Mouse (Mus musculus) cerebellum, adult 2 months (tissue): ENCODE measurements at regions not wholly inside any gene's neighbourhood (a gene's known extent, or its start where the extent isn't known, plus 50 kb on each side); places are given as distances from the start of the nearest gene placed in this dataset.

Experiments
- CTCF ChIP-seq: fragments of 200-500 bp; IDR thresholded peaks from 2 replicates; pipeline ENCODE4 v1.5.1; 2011; ENCODE audit warnings: low read depth, mild to moderate bottlenecking, control low read depth, low read length, moderate library complexity, borderline replicate concordance; ENCODE audit not compliant: insufficient read depth
- POLR2A ChIP-seq: fragments of 200-500 bp; IDR thresholded peaks from 2 replicates; pipeline ENCODE4 v1.6.1; 2011; ENCODE audit warnings: low read length, control low read depth, borderline replicate concordance; ENCODE audit not compliant: insufficient read depth

DNA sequence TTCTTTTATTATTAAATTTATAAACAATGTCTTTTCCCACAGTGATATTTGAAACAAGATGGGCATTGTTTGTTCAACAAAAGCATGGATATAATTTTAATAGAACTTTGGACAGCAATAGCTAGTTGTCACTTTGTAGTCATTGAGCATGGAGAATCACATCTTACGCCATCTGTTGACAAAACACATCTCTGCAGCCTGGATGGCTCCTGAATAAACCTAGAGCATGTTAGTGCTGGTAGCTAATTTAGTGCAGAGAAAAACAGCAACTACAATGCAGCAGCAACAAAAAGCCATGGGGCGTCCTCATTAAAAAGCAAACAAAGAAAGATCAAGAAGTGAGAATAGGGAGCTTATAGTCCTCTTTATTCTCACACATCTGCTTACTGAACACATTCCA lies 900.9 kb upstream of the Cdh7 start:
- no peak for TF ChIP-seq CTCF
- TF ChIP-seq POLR2A = no peak
